17 mouse cellular contexts compared by ENCODE assay signal in genomic region chr7:63903635-63904380, GRCm38 (mm10). TPM values are rescaled to one million over a fixed set of nuclear protein-coding genes. Genes with fewer than 3 reads are reported as not detected.
A peak's percentile ranks its signal among the peaks of the same experiment; 100 is the strongest.
DNase-seq lines count a peak whose midpoint lies in the region; ATAC-seq and TF ChIP-seq lines count a peak whose summit lies in the region.
"Had no signal": no experiment of that assay in that cellular context is flagged by ENCODE, and none has a peak within 500 bp of the region (broad histone marks: within the 10 kb centered on the region; RNA-seq: fewer than 3 reads in every experiment).

No protein-coding gene starts in this region.

- H3K27ac ChIP-seq in cerebellum, adult 2 months (ENCODE audit: insufficient read depth, low read length), result peak overlapping the region; percentile 79; the same call in 1 of the 2 replicates
- H3K27ac ChIP-seq in left cerebral cortex, adult 2 months, result peak overlapping the region; percentile 67
- peak overlapping the region; percentile 63; the same call in 1 of the 2 replicates for H3K27ac ChIP-seq in limb, embryonic 14.5 days (replicated peaks; ENCODE audit: low read depth, low read length)
- H3K27ac ChIP-seq in forebrain, embryonic 15.5 days (replicated peaks), result no peak overlapping the region
- H3K27ac ChIP-seq: heart, embryonic 10.5 days; hindbrain, embryonic 13.5 days had no signal

- TF ChIP-seq POLR2A in cerebellum, adult 2 months (IDR thresholded peaks at IDR 0.05; ENCODE audit: borderline replicate concordance, insufficient read depth, low read length), result no peak
- no peak for TF ChIP-seq POLR2A in limb, embryonic 14.5 days (IDR thresholded peaks at IDR 0.05; ENCODE audit: borderline replicate concordance, extremely low read depth, insufficient read depth, insufficient read length)

- no peaks in the 10 kb centered on the region for H3K27me3 ChIP-seq in cerebellum, adult 2 months (ENCODE audit: control insufficient read depth, insufficient read depth, low read length)
- no peaks in the 10 kb centered on the region for H3K27me3 ChIP-seq in limb, embryonic 14.5 days (ENCODE audit: control insufficient read depth, insufficient read depth, low read length)
- no peaks in the 10 kb centered on the region for H3K27me3 ChIP-seq in forebrain, embryonic 15.5 days
- H3K27me3 ChIP-seq: hindbrain, embryonic 13.5 days had no signal

- no peaks in the 10 kb centered on the region for H3K9me3 ChIP-seq in limb, embryonic 14.5 days (ENCODE audit: control insufficient read depth, low read length)
- H3K9me3 ChIP-seq in forebrain, embryonic 15.5 days, result no peaks in the 10 kb centered on the region
- H3K9me3 ChIP-seq: heart, embryonic 10.5 days; hindbrain, embryonic 13.5 days had no signal

- WGBS in cerebellum, adult 2 months, result 44% methylated on average over 9 of the region's 9 CpGs
- WGBS in limb, embryonic 14.5 days, result 49% methylated on average over 9 of the region's 9 CpGs
- WGBS in forebrain, embryonic 15.5 days, result 68% methylated on average over 9 of the region's 9 CpGs

- no peak for DNase-seq in cerebellum, adult 2 months
- DNase-seq in cerebellum, postnatal 14 days, result no peak
- no peak for DNase-seq in left cerebral cortex, adult 2 months (ENCODE audit: extremely low spot score in 1 of 2, low spot score in 2 of 2)
- no peak for DNase-seq in left cerebral cortex, adult 9 months (ENCODE audit: low spot score in 2 of 2)
- peak; percentile 45 for DNase-seq in 416B (ENCODE audit: low read depth)
- no peak for DNase-seq in limb, embryonic 14.5 days (ENCODE audit: low spot score)
- no peak for DNase-seq in testis, postnatal 10 days (ENCODE audit: low spot score)
- DNase-seq: embryo, embryonic 11 days; kidney, adult 11 months; layer of hippocampus, adult 9-11 months had no signal

- no peak overlapping the region for H3K4me3 ChIP-seq in cerebellum, adult 2 months (replicated peaks; ENCODE audit: insufficient read depth, low read depth, low read length)
- no peak overlapping the region for H3K4me3 ChIP-seq in left cerebral cortex, adult 2 months
- H3K4me3 ChIP-seq in limb, embryonic 14.5 days (replicated peaks; ENCODE audit: low read length), result no peak overlapping the region
- no peak overlapping the region for H3K4me3 ChIP-seq in forebrain, embryonic 15.5 days
- H3K4me3 ChIP-seq: heart, embryonic 10.5 days; hindbrain, embryonic 13.5 days had no signal

- intact Hi-C loops in left cerebral cortex, adult 2 months (cut with DNase I), result no loop called here

- no peak for ATAC-seq in limb, embryonic 14.5 days (ENCODE audit: low FRiP score, low read depth)
- no peak for ATAC-seq in forebrain, embryonic 15.5 days (replicated peaks)

- H3K36me3 ChIP-seq in limb, embryonic 14.5 days (ENCODE audit: control insufficient read depth, insufficient read depth, low read length), result no peaks in the 10 kb centered on the region
- H3K36me3 ChIP-seq in forebrain, embryonic 15.5 days, result no peaks in the 10 kb centered on the region
- H3K36me3 ChIP-seq: heart, embryonic 10.5 days; hindbrain, embryonic 13.5 days had no signal

- H3K4me2 ChIP-seq in limb, embryonic 14.5 days (replicated peaks; ENCODE audit: low read depth, low read length, severe bottlenecking), result no peak overlapping the region
- H3K4me2 ChIP-seq in forebrain, embryonic 15.5 days (replicated peaks), result no peak overlapping the region
- H3K4me2 ChIP-seq: hindbrain, embryonic 13.5 days; midbrain, embryonic 11.5 days had no signal

- H3K4me1 ChIP-seq in cerebellum, adult 2 months (ENCODE audit: control insufficient read depth, insufficient read depth, low read length), result peaks cover 66% of the 10 kb centered on the region
- peaks cover 11% of the 10 kb centered on the region for H3K4me1 ChIP-seq in limb, embryonic 14.5 days (ENCODE audit: control insufficient read depth, insufficient read depth, low read length)
- peaks cover 47% of the 10 kb centered on the region for H3K4me1 ChIP-seq in forebrain, embryonic 15.5 days

- TF ChIP-seq CTCF in cerebellum, adult 2 months (IDR thresholded peaks at IDR 0.05; ENCODE audit: borderline replicate concordance, insufficient read depth, low read depth, low read length), result no peak
- TF ChIP-seq CTCF in left cerebral cortex, adult 2 months (IDR thresholded peaks at IDR 0.05), result no peak

- H3K9ac ChIP-seq in limb, embryonic 14.5 days (ENCODE audit: low read depth, low read length, severe bottlenecking), result no peak overlapping the region
- H3K9ac ChIP-seq in forebrain, embryonic 15.5 days (replicated peaks), result no peak overlapping the region
- H3K9ac ChIP-seq: hindbrain, embryonic 13.5 days had no signal

RNA-seq across cellular contexts. Expression of gene E030018B13Rik, which starts 12.8 kb away (rescaled TPM):
- polyA plus RNA-seq in cerebellum, adult 2 months (2012; rRNA removed), result not detected in 2 replicates
- not detected for total RNA-seq in left cerebral cortex, adult 2 months (2021)
- not detected in 2 replicates for polyA plus RNA-seq in limb, embryonic 14.5 days (2012; rRNA removed)
- not detected in 2 replicates for polyA plus RNA-seq in limb, embryonic 14.5 days (2014; fragmentation: Nextera tagmentation; extraction: Ambion mirVana)
- 0.31 and 0.39 TPM in 2 replicates for polyA plus RNA-seq in forebrain, embryonic 15.5 days (2015; fragmentation: Nextera tagmentation; extraction: Ambion mirVana)
- total RNA-seq: adrenal gland, adult 18-20 months; left cerebral cortex, postnatal 36 days had no signal
- polyA plus RNA-seq: hindbrain, embryonic 13.5 days; neural tube, embryonic 11.5 days had no signal

RNA-seq across cellular contexts. Expression of gene Klf13, which starts 34.9 kb away (rescaled TPM):
- 60.8 and 68.9 TPM in 2 replicates for polyA plus RNA-seq in cerebellum, adult 2 months (2012; rRNA removed)
- total RNA-seq in left cerebral cortex, adult 2 months (2021), result 100 to 1,000 TPM; 179 to 199 TPM
- 9.9 and 12.3 TPM in 2 replicates for polyA plus RNA-seq in limb, embryonic 14.5 days (2012; rRNA removed)
- 27.0 and 28.0 TPM in 2 replicates for polyA plus RNA-seq in limb, embryonic 14.5 days (2014; fragmentation: Nextera tagmentation; extraction: Ambion mirVana)
- 34.7 and 34.8 TPM in 2 replicates for polyA plus RNA-seq in forebrain, embryonic 15.5 days (2015; fragmentation: Nextera tagmentation; extraction: Ambion mirVana)
